Mouse (Mus musculus): ENCODE measurements around the gene Pde1a.
"Not testable (repeated sequence)": the region's sequence is repeated elsewhere in the genome, so short reads cannot be mapped to it uniquely, and the experiment has no call there.

The Pde1a gene

DNA sequence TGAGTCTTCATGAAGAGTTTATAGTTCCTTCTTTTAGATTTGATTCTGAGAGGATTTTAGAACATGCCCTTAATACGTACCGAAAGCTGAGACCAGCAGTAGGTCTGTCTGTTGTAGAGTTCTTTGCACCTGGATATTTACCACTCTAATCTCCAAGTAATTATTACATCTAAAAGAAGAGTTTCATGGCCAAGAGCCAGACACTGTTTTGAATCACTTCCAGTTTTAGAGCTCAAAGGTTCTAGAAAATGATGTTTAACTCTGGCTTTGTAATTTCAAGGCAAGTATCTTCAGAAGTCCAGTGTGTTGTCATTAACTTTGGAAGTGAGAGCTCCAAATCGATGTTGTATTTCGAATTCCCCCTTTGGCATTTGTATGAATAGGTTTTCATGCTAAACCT is 167.8 kb downstream of the Pde1a start:
- no peak for DNase-seq (ENCODE audit: low spot score in 2 of 2)

DNA sequence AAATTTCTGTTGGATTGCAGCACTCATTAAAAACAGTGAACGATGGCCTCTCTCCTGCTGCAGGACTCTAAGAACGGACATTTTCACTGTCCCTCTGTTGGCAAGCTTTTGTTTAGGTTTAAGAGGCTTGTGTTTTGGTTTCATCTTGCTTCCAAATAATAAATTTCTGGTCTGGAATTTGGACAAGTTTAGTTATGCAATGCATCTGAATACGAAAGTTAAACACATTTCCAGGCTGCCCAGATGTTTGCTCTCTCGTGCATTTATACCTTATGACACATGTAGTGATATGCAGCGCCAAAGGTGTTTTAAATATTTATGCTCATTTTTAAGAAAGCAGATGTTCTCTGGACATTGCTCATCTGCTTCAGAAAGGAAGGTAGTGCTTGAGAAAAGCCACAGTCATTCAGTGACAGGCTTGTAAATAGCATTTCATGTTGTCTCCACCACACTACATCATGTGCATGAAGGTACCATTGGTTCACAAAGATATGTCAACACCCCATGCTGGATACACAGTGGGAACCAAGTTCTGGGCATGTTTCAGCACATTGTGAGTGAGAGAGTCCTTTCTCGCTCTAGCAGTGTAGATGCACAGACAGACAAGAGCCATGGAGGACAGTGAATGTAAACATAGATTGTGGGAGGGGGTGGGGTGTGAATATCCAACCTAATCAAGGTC is 171.5 kb downstream of the Pde1a start:
- no peak for DNase-seq (ENCODE audit: low spot score in 2 of 2)

DNA sequence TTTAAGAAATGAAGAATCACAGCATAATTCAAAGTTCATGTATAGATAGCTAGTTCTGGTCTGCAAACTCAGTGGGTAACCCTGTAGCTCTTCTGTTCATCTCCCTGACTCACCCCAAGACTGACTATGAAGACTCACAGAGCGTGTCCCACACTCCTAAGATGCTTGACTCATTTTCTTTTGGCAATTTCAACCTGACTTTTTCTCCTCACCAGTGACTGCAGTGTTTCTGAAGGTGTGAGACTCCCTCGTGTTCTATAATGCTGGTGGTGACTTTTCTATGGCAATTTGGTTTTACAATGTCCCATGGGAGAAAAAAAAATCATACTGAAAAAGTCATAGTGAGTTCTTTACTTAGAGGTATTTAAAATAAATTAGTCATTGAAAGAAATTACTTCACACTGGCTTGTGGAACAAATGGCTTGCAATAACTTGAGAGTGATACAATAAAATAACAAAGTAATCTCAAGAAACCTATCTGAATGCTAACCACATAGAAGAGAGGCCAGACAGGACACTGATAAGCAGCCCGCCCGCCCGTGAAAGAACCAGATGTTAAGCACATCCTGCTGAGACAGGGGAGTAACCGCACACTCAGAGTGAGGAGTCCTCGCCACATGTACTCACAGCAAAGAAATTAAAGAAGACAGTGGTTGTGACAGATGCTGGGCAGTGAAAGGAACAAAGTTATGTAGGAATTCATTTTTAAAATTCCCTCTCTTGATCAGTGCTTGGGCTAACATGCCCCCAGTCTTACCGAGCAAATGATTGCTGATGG is 183.2 kb downstream of the Pde1a start:
- DNase-seq (ENCODE audit: low spot score in 2 of 2) = no peak

DNA sequence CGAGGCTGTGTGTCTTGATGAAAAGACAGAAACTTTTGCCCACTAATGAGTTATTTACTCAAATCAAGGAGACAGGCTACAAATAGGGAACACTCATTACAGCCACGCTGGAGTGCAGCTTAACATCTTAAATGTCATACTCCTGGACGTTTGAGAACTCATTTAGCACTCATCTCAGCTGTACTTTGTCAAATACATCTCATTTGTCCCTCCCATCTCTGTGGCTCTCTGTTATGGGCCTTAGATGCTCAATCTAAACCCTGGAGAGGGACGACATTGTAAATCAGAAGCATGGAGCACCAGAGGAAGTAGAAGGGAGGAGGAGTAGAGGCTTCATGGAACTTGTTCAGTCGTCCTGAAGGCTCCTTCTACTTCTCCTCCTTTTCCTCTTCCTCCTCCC is 194.6 kb downstream of the Pde1a start:
- DNase-seq (ENCODE audit: low spot score in 2 of 2) = no peak

DNA sequence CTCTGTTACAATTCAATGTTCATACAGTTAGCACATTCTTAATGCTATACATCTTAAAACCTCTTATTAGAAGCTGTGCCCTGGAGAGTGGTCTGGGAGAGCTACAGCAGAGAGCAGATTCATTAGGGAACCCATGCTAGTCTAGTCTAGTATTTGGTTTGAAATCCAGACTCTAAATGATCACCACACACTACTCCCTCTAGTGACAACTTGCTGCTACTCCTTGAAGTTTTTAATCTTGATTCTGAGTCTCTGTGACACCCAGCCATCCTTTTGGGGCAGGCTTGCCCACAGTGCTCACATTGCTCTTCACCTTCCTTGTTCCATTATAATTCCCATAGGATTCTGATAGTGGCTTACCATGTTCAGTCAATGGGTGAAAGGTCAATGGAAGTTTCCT is 206.9 kb downstream of the Pde1a start:
- DNase-seq (ENCODE audit: low spot score in 2 of 2) = no peak

DNA sequence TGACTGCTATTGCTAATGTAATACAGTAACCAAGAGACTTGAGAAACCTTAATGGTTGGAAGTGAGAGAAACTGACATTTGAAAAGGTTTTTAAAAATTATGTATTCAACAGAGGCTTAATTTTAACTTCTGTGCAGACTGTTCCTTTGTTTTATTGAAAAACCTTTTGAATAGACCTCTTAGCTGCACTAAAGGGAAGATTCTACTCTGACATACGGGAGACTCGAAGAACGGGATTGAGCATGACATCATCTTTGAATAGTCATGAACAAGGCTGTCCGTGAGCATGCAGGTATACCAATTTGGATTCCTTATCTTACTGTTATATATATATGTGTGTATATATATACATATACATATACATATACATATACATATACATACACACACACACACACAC is 207.9 kb downstream of the Pde1a start:
- DNase-seq (ENCODE audit: low spot score in 2 of 2) = no peak

DNA sequence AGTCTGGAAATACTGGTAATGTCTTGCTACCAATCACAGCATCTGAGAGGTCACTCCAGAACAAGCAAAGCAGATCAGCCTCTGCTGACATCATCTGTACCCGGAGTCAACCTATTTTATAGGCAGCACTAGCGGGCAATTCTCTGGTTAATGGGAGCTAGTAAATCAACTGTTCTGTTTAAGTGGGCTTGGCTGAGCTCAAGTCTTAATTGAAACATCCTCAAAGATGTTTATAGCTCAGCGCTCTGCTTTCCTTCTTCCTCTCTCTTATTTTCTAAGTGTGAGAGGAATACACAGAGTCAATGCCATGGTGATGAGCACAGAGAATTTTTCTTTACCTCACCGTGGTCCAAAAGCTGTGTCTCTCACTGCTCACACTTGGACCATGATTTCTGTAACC is 208.8 kb downstream of the Pde1a start:
- DNase-seq (ENCODE audit: low spot score in 2 of 2) = no peak

DNA sequence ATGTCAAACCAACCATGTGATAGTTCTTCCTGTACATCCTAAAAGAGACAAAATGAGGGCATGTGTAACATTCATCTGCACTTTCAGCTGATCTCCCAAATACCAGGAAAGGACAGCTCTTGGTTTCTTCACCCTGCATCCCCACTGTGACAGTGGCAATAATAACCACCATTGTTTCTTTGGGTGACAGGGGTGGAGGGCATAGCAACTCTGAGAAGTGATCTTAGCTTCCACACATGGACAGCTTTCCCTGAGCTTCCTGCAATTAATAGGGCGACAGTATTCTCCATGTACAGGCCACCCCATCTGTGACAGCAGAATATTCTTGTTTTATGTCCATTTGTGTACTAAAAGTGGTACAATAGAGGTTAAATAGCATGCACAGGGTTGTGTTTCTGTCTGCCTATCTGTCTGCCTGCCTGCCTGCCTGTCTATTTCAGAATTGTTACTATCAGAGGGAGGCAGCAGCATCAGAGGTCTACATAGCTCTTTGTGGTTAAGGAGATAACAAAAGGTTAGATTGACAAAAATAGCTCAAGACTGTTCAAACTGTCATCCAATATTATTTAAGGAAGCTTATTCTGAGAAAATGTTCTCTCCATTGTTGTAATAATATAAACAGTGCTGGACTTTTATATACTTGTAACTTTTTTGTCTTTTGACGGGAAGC is 227.3 kb downstream of the Pde1a start:
- no peak for DNase-seq (ENCODE audit: low spot score in 2 of 2)

DNA sequence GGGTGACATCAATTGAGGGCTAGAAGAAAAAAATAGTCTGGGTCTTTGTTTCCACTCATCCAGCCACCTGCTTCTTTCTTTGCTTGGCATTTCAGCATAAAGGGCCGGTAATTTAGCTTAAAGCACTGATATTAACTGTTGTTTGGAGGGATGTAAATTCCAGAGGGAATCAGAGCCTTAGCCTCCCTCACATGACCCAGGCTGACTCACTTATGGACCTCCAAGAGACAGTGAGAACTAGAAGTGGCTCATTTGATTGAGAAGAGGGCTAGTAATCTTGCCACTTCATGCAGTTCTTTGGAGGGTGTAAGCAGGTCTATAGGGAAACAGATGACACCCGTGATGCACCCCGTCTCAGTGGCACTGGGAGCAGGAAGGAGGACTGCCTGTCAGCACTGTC is 230.7 kb downstream of the Pde1a start:
- no peak for DNase-seq (ENCODE audit: low spot score in 2 of 2)

DNA sequence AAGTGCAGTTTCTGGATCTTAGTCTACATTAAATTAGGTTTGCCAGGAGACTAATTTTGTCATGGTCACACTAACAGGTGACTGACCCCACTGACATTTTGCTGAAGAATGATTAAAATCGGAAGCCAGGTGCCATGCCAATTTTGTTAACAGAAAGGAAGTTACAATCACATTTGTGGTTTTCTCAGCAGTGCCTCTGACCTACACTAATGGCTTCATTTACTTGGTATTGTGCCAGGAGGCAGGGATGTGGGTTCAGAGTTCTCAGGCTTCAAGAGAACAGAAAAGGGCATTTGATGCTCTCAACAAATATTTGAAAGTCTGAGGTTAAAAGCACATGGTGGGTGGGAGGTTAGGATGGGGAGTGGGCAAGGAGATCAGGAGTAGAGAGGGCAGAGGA is 236.4 kb downstream of the Pde1a start:
- no peak for DNase-seq (ENCODE audit: low spot score in 2 of 2)

DNA sequence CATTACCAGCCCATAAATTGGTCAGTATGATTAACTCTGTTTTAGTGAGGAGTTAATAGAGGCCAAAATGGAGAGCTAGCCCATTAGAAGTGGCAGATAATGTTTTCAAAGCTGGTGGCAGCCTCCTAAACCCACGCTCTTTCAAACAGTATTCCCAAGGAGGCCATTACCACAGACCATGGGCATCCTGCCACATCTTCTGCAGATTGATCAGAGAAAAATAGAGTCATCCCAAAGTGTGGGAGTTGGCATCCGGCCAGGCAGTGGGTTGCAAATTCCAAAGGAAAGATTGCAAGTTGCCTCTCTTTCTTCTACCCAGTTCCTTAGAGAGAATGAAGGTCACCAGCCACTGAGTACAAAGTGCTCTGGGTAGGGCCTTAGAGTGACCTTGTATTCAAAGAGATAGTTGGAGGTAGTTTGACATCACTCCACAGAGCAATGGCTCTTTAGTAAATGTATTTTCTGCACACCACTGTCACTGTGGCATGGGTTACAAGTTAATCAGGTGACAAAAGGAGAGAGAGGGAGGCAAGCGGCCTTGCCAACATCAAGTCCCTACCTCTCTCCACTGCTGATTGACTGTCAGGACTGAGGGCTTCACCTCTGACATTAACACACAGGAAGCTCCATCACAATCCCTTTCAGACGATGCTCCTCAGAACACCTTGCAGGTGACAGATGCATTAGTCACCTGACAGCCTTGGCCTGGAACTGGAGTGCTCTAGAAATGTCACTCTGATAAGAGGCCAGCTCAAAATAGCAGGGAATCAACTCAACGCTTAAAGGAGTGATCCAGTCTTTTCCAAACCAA is 237.3 kb downstream of the Pde1a start:
- no peak for DNase-seq (ENCODE audit: low spot score in 2 of 2)

DNA sequence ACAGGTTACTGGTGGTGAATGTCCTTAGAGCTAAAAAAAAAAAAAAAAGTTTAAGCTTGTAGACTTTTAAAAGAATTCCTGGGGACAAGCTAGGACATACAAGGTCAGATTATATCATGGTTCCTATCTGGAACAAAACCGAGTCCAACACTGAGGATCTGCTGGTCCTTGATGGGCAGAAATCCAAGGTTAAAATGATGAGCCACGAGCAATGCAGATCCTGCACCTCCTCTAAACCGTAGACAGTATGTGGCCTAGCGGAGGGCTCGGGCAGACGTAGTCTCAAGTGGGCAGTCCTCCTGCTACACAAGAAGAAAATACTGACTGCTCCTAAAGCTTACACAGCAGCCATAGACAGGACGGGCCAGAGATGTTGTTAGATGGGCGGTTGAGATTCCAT is 238.5 kb downstream of the Pde1a start:
- no peak for DNase-seq (ENCODE audit: low spot score in 2 of 2)

DNA sequence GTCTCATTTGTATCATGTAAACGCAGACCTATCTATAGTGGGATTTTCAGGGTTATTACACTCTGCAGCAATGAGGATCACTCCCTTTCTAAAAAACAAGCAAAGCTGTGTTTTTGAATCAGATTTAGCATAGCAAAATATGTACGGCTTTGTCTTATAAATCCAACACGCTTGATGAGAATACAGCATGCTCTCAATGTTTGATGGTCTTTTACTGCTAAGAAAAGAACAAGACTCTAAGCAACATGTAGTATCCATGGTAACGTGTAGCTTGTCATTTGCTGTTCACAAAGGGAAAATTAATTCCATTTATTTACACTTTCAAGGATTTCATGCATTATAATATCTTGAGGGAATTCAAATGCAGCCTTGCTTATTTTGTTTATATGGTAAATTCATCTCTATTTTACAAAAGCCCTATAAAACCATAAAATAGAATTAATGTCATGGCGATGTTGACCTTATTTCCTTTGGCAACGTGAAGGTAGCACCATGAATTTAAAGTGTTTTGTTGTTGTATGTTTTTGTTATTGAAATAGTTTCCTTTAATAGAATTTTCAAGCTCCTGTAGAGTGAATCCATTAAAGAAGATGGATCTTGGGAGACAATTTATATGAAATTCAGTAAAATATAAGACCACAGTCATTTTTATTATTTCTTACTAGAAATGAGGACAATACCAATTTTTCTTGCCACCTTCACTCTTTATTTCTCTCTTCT is 245.5 kb downstream of the Pde1a start:
- no peak for DNase-seq (ENCODE audit: low spot score in 2 of 2)

DNA sequence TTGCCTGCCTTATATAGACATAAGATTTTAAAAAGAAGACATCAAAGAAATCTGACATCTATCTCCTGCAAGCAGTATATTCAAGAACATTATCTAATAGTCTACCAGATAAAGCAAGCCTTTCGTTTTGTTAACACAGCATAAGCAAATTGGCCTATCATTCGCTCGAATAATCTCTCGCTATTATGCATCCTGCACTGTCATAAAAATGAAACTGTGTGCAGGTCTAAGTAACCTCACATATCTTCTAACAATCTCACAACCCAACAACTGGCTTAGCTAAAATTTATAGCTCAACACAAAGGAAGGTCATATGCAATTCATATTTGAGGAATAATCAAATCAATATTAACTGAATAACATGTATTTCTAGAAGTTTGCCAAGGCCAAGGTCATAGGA is 246.0 kb downstream of the Pde1a start:
- no peak for DNase-seq (ENCODE audit: low spot score in 2 of 2)

DNA sequence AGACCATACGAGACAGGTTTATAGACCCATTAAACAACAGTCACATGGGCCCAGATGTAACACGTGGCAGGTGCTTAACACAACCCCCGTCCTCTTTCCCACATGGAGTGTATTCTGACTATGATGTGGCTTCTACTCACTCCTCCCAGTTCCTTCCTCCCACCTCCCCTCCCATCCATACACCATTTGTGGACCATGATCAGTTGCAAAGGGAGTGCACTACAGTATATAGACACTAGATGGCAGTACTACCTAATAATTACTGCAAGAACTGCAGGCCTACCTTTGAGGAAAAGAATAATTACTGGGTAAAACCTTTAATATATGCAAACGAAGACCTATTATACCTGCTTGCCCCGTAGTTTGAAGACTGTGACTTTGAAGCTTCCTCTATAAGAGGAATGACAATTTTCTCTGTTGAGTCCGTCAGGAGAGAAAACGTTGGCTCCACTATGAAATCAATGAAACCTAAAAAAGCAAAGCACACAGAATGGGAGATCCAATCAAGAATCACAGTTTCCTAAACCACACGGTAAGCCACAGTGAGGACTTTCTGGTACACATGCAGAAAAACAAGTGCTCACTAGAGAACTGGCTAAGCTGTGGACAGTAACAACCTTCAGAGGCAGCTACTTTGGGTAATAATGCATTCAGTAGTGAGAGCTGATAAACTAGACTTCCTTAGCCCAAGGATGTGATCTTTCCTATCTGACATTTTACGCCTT is 263.8 kb downstream of the Pde1a start:
- DNase-seq (ENCODE audit: low spot score in 2 of 2) = no peak

DNA sequence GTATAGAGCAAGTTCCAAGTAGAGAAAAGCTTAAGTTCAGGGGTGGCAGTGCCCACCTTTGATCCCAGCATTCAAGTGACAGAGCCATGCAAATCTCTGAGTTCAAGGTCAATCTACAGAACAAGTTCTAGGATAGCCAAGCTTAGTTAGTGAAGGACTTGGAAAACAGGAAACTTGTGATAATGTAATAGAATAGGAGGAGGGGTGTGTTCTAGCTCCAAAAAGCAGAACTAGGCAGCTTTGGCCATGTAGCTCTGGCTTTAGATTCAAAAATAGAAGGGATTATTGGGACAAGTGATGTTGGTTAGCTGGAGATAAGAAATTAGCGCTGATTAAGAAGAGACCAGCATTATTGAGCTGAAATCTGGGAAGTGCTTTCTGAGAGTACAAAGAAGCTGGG is 272.4 kb downstream of the Pde1a start:
- no peak for DNase-seq (ENCODE audit: low spot score in 2 of 2)

DNA sequence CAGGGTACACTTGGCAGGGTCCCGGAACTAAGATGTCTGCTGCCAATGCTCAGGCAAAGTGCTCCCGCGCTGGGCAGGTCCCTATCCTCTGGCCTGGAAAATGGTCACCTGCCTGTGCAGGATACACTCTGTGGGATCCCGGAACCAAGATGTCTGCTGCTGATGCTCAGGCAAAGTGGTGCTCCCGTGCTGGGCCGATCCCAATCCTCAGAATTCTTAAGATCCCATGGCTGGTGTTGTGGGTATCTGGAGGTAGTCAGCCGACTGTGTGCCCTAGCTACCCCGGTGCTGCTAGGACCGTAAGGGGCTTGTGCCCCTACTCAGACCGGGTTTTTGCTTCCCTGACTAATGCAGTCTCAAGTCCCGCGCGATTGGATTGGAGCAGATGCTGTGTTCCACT is 281.9 kb downstream of the Pde1a start:
- DNase-seq (ENCODE audit: low spot score in 2 of 2) = not testable (repeated sequence)

DNA sequence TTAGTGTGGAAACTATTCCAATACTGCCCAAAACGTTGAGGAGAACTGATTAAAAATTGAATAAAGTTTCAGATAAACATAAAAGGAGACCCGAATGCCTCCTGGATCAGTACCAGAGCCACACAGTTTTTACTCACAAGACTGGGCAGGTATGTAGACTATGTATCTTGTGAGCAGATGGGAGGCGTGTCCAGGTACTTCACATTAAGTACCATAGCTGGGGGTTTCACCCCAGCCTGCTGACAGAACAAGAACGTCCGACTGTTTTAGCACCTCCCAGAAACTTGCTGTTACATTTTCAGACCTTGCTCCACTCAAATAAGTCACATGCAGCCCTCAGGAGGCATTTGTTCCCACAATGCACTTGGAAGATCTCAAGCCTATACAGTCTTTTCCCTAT is 289.7 kb downstream of the Pde1a start:
- no peak for DNase-seq (ENCODE audit: low spot score in 2 of 2)

DNA sequence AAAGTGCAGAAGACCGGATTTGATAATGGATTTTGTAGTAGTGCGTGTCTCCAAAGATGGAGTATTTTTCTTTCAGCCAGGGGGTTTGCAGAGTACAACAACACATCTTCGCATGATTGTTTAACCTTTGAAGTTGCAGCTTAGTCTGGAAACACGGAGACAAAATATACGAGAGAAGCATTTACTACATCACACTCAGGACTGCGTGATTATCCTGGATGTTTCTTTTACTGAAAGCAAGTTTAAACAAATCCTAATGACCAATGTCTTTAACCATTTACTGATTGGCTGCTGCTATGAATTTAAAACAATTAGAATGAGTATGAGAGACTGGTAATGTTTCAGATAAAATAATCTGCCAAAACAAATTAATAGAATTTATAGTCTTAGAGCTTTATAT is 290.2 kb downstream of the Pde1a start:
- DNase-seq (ENCODE audit: low spot score in 2 of 2) = no peak

DNA sequence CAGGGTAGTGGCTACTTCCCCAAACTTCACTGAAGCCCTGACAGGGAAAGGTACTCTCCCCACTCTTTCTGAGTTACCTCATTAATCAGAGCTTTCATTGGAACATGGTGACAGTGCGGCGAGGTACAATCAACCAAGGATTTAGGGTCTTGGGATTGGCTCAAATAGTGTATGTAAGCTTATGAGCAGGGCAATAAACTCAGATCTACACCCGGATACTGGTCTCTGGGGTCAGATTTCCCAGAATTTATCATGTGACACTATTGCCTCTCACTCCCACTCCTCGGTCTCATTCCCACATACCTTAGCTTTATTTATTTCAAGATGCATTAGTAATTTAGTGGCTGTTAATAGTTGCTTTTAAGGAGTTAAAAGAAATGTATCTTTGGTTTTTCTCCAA is 303.4 kb downstream of the Pde1a start:
- no peak for DNase-seq (ENCODE audit: low spot score in 2 of 2)

DNA sequence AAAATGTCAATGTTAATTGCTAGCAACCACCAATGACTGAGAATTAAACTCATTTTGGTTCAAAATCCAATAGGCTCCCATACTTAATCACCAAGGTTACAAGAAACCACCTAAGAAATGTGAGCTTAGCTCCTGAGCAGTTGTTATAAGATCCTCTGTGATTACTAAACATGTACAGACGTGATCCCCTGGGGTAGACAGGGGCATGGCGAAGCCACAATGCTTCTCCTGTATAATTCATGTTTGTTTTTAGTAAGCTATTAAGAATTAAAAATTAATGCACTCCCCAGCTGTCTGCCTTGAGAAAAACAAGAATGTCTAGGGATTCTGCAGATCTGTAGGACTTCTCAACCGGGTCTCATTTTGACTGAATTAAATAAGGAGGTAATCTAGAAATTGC is 309.7 kb downstream of the Pde1a start:
- DNase-seq (ENCODE audit: low spot score in 2 of 2) = no peak
